Mouse (Mus musculus) activated CD4-positive, CD25-positive, alpha-beta regulatory T cell, adult 4 months (primary cell): Measurements from ENCODE around the gene Tacc3. TPM values are rescaled to one million over a fixed set of nuclear protein-coding genes. Genes with fewer than 3 reads are reported as not detected.

Experiments used
- ATAC-seq: one replicate; pipeline ENCODE4 v1.8.0; 2017
- polyA plus RNA-seq, 2 experiments: library from polyadenylated mRNA; unstranded; fragments of 100-300 nt; shearing (Covaris generic); gene quantifications; one replicate each; pipeline ENCODE4 v1.2.1; 2017

Tacc3 gene
- polyA plus RNA-seq, result 10 to 100 TPM; 51.6 to 56.2 TPM

- ATAC-seq, result peak; percentile 87
Measured at GRCm38 (mm10) chr5:33657787-33658663, at the start of gene Tacc3, which contains the start of gene Tmem129. Tacc3 (plus strand) TSS chr5:33658128. Tmem129 (minus strand) TSS chr5:33658416.

GRCm38 (mm10) chr5:33609226-33609625 lies 48.7 kb upstream of the Tacc3 start:
- no peak for ATAC-seq

- no peak for ATAC-seq
Measured at GRCm38 (mm10) chr5:33611795-33612194, 46.1 kb upstream of the Tacc3 start.

GRCm38 (mm10) chr5:33614391-33614790 lies 43.5 kb upstream of the Tacc3 start:
- ATAC-seq, result no peak

GRCm38 (mm10) chr5:33622671-33623070 lies 35.3 kb upstream of the Tacc3 start:
- ATAC-seq, result no peak

GRCm38 (mm10) chr5:33623766-33624165 lies 34.2 kb upstream of the Tacc3 start:
- no peak for ATAC-seq

- no peak for ATAC-seq
Measured at GRCm38 (mm10) chr5:33627968-33628367, 30.0 kb upstream of the Tacc3 start.

GRCm38 (mm10) chr5:33628820-33629300 lies 29.1 kb upstream of the Tacc3 start:
- peak; percentile 19 for ATAC-seq

GRCm38 (mm10) chr5:33629301-33629987 lies 28.5 kb upstream of the Tacc3 start, which contains the start of the genes Fam53a and Gm9903:
Fam53a (minus strand) TSS chr5:33629635.
Gm9903 (plus strand) TSS chr5:33629925.
- peak; percentile 87 for ATAC-seq

GRCm38 (mm10) chr5:33630061-33630460 lies 27.9 kb upstream of the Tacc3 start:
- ATAC-seq, result peak; percentile 2

- ATAC-seq, result no peak
Measured at GRCm38 (mm10) chr5:33630615-33631014, 27.3 kb upstream of the Tacc3 start.

GRCm38 (mm10) chr5:33632526-33632925 lies 25.4 kb upstream of the Tacc3 start:
- ATAC-seq, result no peak

- ATAC-seq, result no peak
Measured at GRCm38 (mm10) chr5:33635361-33635760, 22.6 kb upstream of the Tacc3 start.

- no peak for ATAC-seq
Measured at GRCm38 (mm10) chr5:33637606-33638350, 20.1 kb upstream of the Tacc3 start.

- ATAC-seq, result no peak
Measured at GRCm38 (mm10) chr5:33638826-33639225, 19.1 kb upstream of the Tacc3 start.

GRCm38 (mm10) chr5:33640652-33641051 lies 17.3 kb upstream of the Tacc3 start:
- peak; percentile 66 for ATAC-seq

GRCm38 (mm10) chr5:33651017-33651416 lies 6.9 kb upstream of the Tacc3 start:
- no peak for ATAC-seq

- ATAC-seq, result no peak
Measured at GRCm38 (mm10) chr5:33651541-33651920, 6.4 kb upstream of the Tacc3 start.

GRCm38 (mm10) chr5:33651921-33652782 lies 5.8 kb upstream of the Tacc3 start, which contains the start of gene Slbp:
Slbp (minus strand) TSS chr5:33652574.
- ATAC-seq, result peak; percentile 78

GRCm38 (mm10) chr5:33652783-33653173 lies 5.2 kb upstream of the Tacc3 start:
- ATAC-seq, result no peak

GRCm38 (mm10) chr5:33654424-33654823 lies 3.5 kb upstream of the Tacc3 start:
- no peak for ATAC-seq
